Mouse (Mus musculus) lung, postnatal 25 days (tissue): ENCODE data around the gene Cass4.

ENCODE experiments used
- DNase-seq: peaks from one replicate; pipeline ENCODE4 v3.0.0; 2022; ENCODE audit warnings: low spot score

The Cass4 gene

DNA sequence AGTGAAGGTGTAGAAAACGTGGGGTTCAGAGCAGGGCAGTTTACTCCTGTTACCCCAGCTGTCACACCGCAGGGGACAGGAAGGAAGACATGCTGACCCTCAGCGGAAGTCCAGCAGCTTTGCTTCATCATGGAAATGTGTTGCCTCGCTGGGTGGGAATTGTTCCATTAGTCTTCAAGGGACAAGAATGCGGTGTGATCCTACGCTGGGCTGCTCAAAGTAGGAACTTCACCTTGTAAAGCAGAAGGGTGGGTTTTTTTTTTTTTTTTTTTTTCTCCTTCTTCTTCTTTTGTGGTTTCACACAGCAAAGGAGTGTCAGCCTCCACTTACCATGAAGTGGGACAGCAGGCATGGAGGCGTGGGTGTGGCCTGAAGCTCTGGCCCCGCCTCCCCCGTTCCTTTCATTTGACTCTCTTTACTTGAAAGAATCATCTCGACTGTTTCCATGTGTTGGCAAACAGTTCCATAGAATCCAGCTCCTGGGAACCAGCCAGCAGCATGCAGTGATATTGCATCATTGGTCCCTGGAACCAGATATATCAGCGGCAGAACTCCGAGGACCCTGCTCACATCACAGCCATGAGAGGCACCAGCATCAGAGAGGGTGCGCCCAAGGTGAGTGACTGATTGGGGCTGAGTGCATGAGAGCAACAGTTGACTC, at the start of gene Cass4:
TSS of gene Cass4 (plus strand) at position 404 of the 661 bp plus-strand sequence.
- peak; percentile 44 for DNase-seq

DNA sequence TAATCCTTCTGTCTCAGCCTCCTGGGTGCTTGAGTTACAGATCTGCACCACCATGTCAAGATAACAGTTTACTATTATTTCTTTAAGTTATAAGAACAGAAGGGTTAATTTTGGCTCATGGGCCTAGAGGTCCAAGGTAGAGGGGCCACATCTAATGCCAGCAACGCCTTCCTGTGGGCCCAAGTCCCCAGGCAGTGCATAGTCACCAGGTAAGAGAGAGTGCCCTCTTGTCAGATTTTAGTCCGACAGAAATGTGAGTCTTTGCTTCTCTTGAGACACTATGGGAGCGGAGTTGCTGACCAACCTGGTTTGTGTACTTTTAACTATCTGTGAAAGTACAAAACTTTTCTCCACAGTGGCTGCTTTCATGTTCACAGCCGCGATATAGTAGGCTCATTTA, 48.9 kb upstream of the Cass4 start:
- DNase-seq = no peak

DNA sequence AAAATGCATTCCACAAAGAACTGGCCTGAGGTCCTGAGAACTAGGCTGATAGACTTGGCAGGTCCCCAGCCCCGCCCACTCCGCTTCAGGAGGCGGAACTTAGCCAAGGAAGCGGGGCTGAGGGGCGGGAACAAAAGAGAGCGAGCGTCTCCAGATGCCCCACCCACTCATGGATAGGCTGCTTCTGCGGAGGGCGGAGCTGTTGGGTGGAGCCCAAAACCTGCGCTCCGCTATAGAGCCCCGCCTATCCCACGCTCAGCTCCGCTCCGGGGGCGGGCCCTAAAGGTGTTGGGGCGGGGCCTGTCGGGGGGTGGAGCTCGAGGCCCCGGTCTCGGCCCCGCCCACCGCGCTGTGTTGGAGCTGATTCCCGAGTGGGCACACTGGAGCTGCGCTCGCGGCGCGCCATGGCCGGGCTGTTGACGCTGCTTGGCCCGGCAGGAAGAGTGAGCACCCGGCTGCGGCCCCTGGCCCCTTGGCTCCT, 48.3 kb upstream of the Cass4 start, which contains the start of gene Fam210b:
TSS of gene Fam210b (plus strand) at position 308 of the 481 bp plus-strand sequence.
- peak; percentile 98 for DNase-seq

DNA sequence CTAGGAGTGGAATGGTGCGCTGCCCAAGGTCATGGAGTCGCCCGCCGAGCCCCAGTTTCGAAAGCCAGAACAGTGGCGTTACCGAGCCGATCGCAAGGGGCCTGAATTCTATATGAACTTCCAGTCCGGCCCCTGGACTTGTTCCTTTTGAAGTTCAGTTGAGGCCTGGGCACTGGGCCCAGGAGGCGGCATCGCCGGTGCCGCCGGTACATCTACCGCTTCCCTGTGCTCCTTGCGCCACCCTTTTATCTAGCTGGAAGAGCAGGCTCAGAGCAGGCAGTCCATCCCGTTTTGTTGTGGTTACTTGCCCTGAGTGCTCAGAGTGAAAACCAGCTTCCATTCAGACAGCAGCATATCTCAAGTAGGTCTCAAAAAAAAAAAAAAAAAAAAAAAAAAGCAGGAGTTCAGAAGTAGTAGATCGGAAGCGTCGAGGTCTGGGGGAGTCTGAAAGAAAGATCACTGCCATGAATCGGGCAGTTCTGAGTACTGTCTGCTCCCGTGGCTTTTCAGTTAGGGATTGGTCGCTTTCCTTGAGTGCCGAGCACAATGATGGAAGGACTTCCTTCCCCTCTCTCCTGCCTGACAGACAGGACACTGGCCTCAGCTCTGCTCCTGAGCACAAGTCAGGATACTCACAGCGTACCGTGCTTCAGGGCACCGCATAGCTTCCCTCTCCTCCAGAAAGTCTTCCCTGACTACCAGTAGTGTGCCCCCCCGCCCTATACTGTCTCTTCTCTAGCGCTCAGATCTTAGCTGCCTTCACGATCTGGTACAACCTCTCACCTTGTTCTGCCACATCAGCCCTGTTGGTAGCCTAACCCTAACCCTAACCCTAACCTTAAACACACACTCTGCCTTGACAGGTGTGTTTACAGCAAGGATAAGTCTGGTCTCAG, 47.3 kb upstream of the Cass4 start:
- peak; percentile 35 for DNase-seq

DNA sequence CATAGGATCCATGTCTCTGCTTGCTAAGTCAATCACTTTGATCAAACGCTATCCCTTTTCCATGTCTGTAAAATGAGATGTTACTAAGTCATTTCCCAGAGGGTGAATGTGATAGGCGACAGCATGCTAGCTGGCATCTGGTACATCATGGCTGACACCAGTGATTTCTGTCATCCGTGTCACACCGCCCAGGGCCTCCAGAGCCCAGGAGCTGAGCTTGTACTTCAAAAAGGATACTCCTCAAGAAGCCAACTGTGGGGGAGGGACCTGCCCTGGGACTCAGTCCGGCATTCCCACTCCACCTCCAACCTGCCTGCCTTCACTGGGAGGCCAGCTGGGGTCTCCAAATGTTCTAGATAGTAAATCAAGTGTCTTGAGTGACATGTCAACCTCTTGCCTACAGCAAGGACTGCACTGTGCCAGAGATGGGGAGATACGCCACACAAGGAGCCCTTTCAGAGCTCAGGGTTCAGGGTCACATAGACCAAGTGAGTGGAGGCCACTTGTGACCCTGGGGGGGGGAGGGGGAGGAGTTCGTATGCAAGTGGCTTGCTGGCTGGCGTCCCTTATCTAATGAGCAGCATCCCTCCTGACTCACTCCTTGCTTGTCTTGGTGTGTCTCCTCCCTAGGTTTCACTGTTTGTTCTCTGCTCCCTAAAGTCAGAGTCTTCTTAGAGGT, 46.5 kb upstream of the Cass4 start:
- DNase-seq = no peak

DNA sequence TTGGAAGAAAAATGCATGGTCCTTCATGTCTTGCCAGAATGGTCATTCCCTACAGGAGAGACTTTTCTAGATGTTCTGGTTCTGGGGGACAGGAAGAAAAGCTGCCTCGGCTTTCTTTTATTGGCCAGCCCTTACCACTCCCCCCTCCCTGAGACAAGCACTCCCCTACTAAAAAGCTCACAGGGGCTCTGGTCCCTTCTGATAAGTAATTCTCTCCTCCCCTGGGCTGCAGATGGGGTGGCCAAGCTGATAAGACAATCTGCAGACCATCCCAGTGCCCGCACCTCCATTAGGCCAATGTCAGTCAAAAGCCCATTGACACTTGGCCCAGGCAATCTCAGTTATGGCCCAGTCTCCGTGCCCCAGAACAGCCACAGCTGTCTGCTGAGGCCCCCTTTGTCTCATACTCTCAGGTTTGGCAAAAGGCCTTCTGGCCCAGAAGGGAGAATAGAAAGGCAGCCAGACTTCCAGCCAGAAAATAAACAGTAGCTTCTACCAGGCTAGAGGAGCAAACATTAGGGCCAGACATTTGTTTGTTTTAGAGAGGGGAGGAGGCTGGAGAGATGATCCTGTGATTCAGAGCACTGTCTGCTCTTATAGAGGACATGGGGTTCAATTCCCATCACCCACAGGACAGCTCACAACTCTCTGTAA, 45.2 kb upstream of the Cass4 start:
- DNase-seq = peak; percentile 72

DNA sequence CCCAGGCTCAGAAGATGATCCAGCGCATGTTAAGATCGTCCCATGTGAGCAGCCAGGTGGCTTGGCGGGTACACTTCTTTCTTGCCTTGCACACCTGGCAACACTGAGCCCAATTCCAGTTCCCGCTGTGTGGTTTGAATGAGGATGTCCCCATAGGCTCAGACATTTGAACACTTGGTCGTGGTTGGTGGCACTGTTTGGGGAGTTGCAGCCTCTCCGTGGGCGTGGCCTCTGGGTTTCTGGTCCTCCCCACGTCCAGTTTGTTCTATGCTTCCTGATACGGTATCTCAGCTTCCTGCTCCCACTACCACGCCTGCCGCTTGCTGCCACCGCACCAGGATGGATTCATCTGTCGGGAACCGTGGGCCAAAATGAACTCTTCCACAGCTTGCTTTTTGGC, 43.8 kb upstream of the Cass4 start:
- no peak for DNase-seq

DNA sequence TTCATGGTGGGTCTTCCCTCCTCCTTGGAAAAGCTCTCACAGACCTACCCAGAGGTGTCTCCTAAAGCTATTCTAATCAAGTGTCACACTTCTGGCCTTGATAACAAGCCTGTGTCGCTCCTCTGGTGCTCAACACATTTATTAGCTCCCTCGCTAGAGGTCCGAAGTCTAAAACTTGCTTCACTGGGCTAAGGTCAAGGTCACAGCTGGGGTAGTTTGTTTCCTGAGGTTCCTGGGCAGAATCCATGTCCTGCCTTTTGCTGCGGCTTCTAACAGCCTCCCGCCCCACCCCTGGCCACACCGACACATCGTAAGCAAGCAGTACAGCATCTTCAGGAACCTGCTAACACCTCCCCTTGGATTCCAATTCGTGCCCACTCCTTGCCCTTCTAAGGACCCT, 42.8 kb upstream of the Cass4 start:
- DNase-seq = no peak

DNA sequence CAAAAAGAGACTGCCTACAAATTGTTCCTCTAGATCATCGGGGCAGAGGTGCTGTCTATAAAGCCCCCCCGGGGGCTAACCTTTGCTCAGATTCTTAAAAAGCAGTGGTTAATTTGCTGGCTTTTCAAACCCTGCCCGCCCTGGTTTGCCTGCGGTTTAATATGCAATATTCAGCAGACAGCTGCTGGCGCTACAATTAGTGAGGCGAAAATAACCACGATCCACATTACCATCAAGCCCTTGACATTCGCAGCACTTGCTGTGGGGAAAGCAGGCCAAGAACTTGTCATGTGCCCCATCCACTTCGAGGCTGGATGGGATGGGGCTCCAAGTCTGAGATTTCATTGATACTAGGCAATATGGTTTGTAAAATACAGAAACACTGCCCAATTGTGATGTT, 40.4 kb upstream of the Cass4 start:
- no peak for DNase-seq

DNA sequence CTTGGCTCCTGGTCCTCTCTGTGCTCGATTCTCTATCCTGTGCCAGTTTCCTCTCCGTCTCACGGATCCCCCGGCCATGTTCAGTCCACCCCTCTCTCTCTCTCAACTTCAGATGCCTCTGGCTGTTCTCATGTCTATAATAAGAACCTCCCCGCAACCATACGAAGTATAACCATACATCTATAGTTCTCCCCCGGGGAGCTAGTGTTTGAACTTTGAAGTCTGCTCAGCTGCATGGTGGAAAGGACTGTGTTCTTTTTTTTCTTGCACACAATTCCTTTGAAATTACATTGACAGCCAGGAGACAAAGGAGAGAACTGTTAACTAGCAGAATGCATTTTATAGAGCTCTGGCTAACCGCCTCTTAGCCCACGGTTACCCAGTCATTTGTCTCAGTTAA, 38.8 kb upstream of the Cass4 start:
- DNase-seq = no peak

DNA sequence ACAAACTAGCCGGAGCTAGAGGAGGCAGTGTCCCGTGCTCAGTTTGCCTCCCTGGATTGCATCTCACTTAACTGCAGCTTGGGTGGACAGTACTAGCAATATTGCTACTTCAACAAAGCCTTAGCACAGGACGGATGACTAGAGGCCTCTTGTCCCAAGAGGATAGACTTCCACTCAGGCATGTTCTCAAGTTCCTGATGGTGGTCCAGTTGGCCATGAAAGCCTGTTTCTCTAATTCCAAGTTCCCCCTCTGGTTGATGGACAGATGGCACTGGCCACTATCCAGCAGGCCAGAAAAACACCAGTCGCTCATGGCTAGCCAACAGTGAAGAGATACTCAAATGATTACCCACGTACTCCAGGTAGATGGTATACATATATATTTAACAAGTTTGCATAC, 37.8 kb upstream of the Cass4 start:
- DNase-seq = no peak

DNA sequence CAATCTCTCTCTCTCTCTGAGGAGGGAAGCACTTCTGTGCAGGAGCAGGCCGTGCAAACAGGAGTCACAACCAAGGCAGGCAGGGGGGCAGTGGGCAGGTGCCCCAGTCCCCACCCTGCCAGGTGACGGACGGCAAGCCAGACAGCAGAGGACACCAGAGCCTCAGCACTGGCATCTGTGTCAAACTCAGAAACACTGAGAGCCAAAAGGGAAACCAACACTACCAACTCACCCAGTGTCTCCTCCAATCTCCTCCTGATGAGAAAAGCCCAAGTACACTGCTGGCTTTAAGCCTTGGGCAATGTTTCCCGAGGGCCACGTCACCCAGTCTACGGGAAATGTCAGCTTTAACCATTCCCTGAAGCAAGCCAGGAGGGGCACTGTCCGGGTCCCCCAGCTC, 30.4 kb upstream of the Cass4 start:
- DNase-seq = no peak

DNA sequence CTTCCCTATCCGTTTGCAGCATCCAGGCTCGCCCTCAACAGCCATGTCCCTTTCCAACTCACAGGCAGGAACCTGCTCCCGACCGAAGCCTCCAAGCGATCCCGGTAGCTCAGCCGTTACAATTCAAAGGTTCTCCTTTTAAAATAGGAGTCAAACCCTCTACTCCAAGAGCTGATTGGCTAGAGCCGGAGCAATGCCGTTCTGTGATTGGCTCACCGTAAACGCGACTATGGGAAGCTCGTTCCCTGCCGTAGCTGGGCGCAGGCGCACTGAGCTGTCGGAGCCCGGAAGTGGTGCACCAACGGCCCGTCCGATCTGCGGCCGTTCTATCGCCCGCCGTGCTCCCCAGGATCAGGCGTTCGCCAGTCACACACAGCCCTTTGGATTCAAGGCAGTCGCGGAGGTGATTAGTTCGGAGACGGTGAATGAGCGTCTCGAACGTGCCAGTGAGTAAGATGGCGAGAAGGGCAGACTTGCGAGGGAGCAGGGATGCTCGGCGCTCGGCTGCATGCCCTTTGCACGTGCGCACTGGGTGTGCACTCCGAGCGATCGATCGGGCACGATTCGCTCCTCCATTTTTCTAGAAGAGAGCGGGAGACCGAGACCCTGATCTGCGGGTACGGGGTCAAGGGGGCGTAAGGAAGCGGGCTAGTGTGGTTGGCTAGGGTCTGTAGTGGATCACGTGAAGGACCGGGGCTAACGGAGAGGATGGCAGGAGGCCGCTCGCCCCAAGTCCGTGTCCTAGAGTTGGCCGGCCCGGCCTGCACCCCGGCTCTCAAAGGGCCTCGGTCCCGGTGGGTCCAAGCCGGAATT, 23.0 kb upstream of the Cass4 start, which contains the start of the genes Aurka and Cstf1:
TSS of gene Aurka (minus strand) at position 125 of the 813 bp plus-strand sequence.
TSS of gene Cstf1 (plus strand) at position 271 of the 813 bp plus-strand sequence.
- DNase-seq = peak; percentile 96

DNA sequence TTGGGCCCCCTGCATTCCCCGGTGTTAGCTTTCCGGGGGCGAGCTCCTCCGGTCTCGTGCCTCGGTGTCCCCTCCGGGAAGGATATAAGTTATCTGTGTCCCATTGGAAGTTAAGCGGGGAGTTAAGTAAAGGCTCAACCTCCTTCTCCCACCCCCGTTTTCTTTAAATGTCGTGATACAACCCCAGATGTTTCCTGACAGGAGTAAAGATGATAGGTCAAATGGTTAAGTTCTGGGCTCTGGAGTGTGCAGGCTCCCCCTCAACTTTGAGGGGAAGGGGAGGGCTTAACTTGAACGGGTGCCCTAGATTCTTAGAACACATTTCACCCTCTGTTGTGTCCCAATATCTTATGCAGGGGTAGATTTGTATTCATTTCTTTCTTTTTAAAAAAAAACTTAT, 22.3 kb upstream of the Cass4 start:
- no peak for DNase-seq

DNA sequence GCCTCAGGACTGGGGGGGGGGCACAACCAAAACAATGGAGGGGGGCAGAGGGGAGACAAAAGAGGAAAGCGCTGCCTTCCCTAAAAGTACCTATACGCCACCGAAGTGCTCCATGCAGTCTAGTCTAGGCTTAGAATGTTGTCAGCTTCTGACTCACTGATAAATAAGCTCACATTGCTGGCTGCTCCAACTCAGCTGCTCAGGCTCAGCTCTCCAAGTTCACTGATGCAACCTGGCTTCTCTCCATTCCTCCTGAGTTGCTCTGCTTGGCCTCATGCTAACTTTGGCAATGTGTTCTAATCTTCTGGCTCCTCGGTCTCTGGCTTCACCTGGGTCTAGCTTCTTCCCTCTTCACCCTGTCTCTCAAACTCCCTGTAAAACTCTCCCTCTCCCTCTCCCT, 17.0 kb upstream of the Cass4 start:
- DNase-seq = no peak

DNA sequence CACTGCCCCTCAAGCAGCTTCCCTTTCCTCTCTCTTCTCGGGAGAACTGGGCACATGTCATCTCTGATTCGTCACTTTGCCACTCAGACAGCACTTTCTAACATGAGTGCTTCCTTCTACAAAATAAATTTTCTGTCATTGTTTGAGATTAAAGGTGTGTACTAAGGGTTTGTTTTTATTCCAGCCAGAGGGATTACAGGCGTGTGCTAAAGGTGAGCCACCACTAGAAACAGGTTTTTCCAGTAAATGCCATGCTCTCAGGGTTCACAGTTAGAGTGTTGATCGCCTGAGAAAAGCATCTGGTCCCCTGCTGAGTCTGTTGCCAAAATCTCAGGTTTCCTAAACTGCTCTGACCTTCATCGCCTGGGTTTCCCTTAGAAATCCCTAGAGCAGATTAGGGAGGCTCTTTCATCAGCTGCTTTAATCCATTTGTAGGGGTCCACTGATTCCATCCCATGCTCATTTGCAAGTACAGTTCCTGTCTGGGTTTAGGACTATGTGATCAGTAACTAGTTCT, 16.5 kb upstream of the Cass4 start:
- DNase-seq = peak; percentile 32

DNA sequence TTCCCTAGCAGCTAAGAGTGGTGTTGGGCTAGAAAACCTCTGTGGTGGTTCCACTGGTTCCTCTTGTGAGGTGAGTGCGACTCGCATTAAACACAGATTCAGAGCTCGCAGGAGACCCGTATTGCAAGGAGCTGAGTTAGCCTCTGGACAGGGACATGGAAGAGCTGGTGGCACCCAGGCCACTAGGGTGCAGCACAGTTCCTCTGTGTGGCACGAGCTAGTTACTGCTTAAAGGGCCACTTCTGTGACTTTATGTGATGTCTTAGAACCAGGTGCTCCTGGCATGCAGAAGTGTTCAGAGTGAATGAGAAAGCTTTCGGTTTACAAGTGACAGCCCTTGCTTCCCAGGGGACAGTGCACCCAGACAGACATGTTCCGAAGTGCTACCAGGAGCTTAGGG, 15.3 kb upstream of the Cass4 start:
- DNase-seq = peak; percentile 52

DNA sequence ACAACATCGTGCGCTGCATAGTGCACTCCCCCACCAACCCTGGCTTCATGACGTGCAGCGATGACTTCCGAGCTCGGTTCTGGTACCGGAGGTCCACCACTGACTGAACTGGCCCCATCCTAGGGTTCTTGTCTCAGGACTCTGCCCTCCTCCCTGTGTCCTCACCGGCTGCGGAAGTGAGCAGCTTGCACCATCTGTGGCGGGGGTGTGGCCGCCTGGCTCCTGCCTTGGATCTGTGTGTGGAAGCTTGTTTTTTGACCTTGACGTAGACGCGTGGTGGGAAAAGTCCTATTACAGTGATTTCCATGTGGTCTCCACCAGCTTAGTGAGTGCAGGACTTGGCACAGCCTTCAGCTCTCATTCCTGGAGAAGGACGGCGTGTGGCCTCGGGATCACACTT, 13.1 kb upstream of the Cass4 start:
- no peak for DNase-seq

DNA sequence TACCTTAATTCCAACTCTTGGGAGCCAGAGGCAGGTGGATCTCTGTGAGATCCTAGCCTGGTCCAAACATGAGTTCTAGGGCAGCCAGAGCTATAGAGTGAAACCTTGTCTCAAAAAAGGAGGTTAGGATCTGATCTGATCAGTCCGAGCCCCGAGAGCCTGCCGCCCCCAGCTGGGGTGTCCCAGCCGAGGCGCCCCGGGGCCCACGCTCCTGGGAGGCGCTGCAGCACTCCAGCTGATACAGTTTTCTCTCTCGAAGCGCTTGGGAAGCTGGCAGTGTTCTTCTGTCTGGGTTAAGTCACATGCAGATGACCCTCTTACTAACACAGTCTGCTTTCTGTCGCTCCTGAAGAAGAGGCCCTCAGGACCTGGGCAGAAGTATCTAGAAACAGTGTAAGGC, 12.3 kb upstream of the Cass4 start:
- no peak for DNase-seq

DNA sequence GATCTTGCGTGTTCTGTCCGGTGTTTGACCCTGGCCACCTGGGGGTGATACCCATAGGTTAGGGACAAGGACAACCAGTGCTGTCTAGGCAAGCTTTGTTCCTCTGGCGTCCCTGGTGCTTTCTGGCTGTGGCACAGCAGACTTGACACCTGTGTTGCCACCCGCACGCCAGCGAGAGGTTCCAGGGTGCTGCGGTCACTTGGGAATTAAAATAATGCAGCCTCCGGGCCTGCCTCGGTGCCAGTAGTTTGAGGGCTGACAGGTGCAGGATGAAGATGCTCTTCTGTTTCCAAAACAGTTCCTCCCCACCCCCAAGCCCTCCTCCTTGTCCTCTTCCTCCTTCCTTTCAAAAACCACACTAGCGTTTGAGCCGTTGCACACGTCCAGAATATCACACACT, 11.7 kb upstream of the Cass4 start:
- no peak for DNase-seq

DNA sequence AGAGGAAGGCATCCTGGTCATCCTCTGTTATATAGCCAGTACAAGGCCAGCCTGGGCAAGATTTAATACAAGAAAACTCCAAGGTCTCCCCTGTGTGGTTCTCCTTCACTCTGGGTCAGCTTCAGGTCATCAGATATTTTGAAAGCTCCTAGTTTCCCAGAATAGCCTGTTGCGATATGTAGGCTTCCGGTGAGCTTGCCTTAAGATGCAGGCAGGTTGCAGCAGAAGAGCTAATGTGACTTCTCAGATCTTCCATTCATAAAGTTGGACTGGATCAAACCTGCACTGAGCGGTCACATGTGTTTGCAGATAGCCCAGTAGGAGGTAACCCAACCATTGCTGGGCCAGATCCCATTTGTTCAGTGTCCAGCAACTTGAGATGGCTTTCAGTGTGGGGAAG, 8.9 kb upstream of the Cass4 start:
- no peak for DNase-seq
